Mouse (Mus musculus) CH12.LX (cell line): ENCODE measurements around the gene Proser3. TPM values are rescaled to one million over a fixed set of nuclear protein-coding genes. Genes with fewer than 3 reads are reported as not detected.

ENCODE experiments used
- DNase-seq: peaks from one replicate; pipeline ENCODE4 v3.0.0-alpha.2; 2013; ENCODE audit errors: extremely low read depth
- H3K27ac ChIP-seq: 2 replicates; pipeline ENCODE4 v1.5.1; 2012; ENCODE audit warnings: low read depth, mild to moderate bottlenecking, control low read depth, moderate library complexity; ENCODE audit not compliant: insufficient read depth
- H3K27me3 ChIP-seq: replicated peaks from 2 replicates; pipeline ENCODE3; 2012; ENCODE audit warnings: inconsistent platforms
- H3K36me3 ChIP-seq, 2 experiments: replicated peaks in 1 of 2; 2 replicates each; pipeline versions ENCODE3 to v1.6.1; 2012; ENCODE audit warnings: inconsistent platforms in 1 of 2, low read length in 1 of 2, mild to moderate bottlenecking in 1 of 2, mixed read lengths in 1 of 2, moderate library complexity in 1 of 2; ENCODE audit not compliant: control insufficient read depth in 1 of 2, insufficient read depth in 1 of 2
- H3K4me1 ChIP-seq, 2 experiments: 2 replicates each; pipeline ENCODE4 v1.6.1; 2012; ENCODE audit warnings: inconsistent platforms in 1 of 2, moderate library complexity in 1 of 2; ENCODE audit not compliant: insufficient read depth in 2 of 2, control insufficient read depth in 1 of 2
- H3K4me2 ChIP-seq: 2 replicates; pipeline ENCODE4 v1.6.1; 2012; ENCODE audit warnings: low read depth, mild to moderate bottlenecking, control low read depth; ENCODE audit not compliant: poor library complexity, insufficient read depth, severe bottlenecking
- H3K4me3 ChIP-seq, 3 experiments: fragments of 150-350 bp in 1 of 3; sonication (generic) in 1 of 3; replicated peaks in 1 of 3; 2 replicates each; pipeline versions ENCODE3 to v1.5.1; 2011 to 2012; ENCODE audit warnings: low read depth in 2 of 3, low read length in 2 of 3, mild to moderate bottlenecking in 2 of 3, moderate library complexity in 2 of 3, control low read depth in 1 of 3, improper control_type of control experiment in 1 of 3, inconsistent platforms in 1 of 3, mixed read lengths in 1 of 3; ENCODE audit not compliant: poor library complexity in 1 of 3
- H3K79me2 ChIP-seq: replicated peaks from 2 replicates; pipeline ENCODE4 v1.6.1; 2012; ENCODE audit warnings: mild to moderate bottlenecking, moderate library complexity; ENCODE audit not compliant: control insufficient read depth, poor library complexity, insufficient read depth, severe bottlenecking; ENCODE audit errors: extremely low read depth
- H3K9ac ChIP-seq: 2 replicates; pipeline ENCODE4 v1.6.1; 2012; ENCODE audit warnings: low read depth, mild to moderate bottlenecking, control low read depth, moderate library complexity; ENCODE audit not compliant: insufficient read depth
- H3K9me3 ChIP-seq: replicated peaks from 2 replicates; pipeline ENCODE3; 2012; ENCODE audit warnings: low read length, inconsistent platforms, mixed read lengths
- CHD2 ChIP-seq: IDR thresholded peaks from 2 replicates; pipeline ENCODE4 v1.6.1; 2011; ENCODE audit warnings: low read length, improper control_type of control experiment
- E2F4 ChIP-seq: IDR thresholded peaks from 2 replicates; pipeline ENCODE4 v1.6.1; 2011; ENCODE audit warnings: low read depth, low read length, improper control_type of control experiment; ENCODE audit not compliant: insufficient replicate concordance
- ELF1 ChIP-seq: IDR thresholded peaks from 2 replicates; pipeline ENCODE4 v1.6.1; 2014; ENCODE audit warnings: low read depth, mild to moderate bottlenecking, inconsistent platforms, low read length, improper control_type of control experiment
- ETS1 ChIP-seq: conservative IDR thresholded peaks from 2 replicates; pipeline ENCODE4 v1.6.1; 2012; ENCODE audit warnings: low read depth, mild to moderate bottlenecking, inconsistent platforms, low read length, improper control_type of control experiment, moderate library complexity
- GABPA ChIP-seq: IDR thresholded peaks from 2 replicates; pipeline ENCODE4 v1.6.1; 2012; ENCODE audit warnings: low read depth, low read length, improper control_type of control experiment, inconsistent platforms; ENCODE audit not compliant: insufficient replicate concordance
- HCFC1 ChIP-seq: IDR thresholded peaks from 2 replicates; pipeline ENCODE4 v1.6.1; 2012; ENCODE audit warnings: low read depth, mild to moderate bottlenecking, inconsistent platforms, low read length, improper control_type of control experiment
- IRF4 ChIP-seq: IDR thresholded peaks from 2 replicates; pipeline ENCODE4 v1.6.1; 2014; ENCODE audit warnings: low read depth, mild to moderate bottlenecking, inconsistent platforms, low read length, improper control_type of control experiment
- JUND ChIP-seq: conservative IDR thresholded peaks from 2 replicates; pipeline ENCODE4 v1.6.1; 2011; ENCODE audit warnings: low read depth, low read length, improper control_type of control experiment
- KAT2A ChIP-seq: IDR thresholded peaks from 2 replicates; pipeline ENCODE4 v1.6.1; 2012; ENCODE audit warnings: low read length, improper control_type of control experiment, inconsistent platforms; ENCODE audit not compliant: insufficient replicate concordance
- MAZ ChIP-seq: IDR thresholded peaks from 2 replicates; pipeline ENCODE4 v1.6.1; 2012; ENCODE audit warnings: low read depth, mild to moderate bottlenecking, inconsistent platforms, low read length, improper control_type of control experiment, moderate library complexity
- MYC ChIP-seq: IDR thresholded peaks from 2 replicates; pipeline ENCODE4 v1.6.1; 2011; ENCODE audit warnings: low read depth, mild to moderate bottlenecking, improper control_type of control experiment, low read length
- NRF1 ChIP-seq: IDR thresholded peaks from 2 replicates; pipeline ENCODE4 v1.6.1; 2014; ENCODE audit warnings: low read depth, mild to moderate bottlenecking, inconsistent platforms, low read length, improper control_type of control experiment, moderate library complexity
- PAX5 ChIP-seq: IDR thresholded peaks from 2 replicates; pipeline ENCODE4 v1.6.1; 2012; ENCODE audit warnings: low read length, inconsistent platforms, mixed read lengths
- POLR2A ChIP-seq: IDR thresholded peaks from 2 replicates; pipeline ENCODE4 v1.6.1; 2011; ENCODE audit warnings: low read depth, mild to moderate bottlenecking, improper control_type of control experiment, low read length
- RCOR1 ChIP-seq: conservative IDR thresholded peaks from 2 replicates; pipeline ENCODE4 v1.6.1; 2012; ENCODE audit warnings: low read depth, mild to moderate bottlenecking, inconsistent platforms, low read length, improper control_type of control experiment
- SIN3A ChIP-seq: IDR thresholded peaks from 2 replicates; pipeline ENCODE4 v1.6.1; 2012; ENCODE audit warnings: low read length, improper control_type of control experiment, inconsistent platforms
- SMC3 ChIP-seq: IDR thresholded peaks from 2 replicates; pipeline ENCODE4 v1.6.1; 2011; ENCODE audit warnings: low read depth, low read length, improper control_type of control experiment
- TBP ChIP-seq: conservative IDR thresholded peaks from 2 replicates; pipeline ENCODE4 v1.6.1; 2011; ENCODE audit warnings: low read depth, low read length, improper control_type of control experiment
- TCF12 ChIP-seq: IDR thresholded peaks from 2 replicates; pipeline ENCODE4 v1.6.1; 2014; ENCODE audit warnings: low read depth, mild to moderate bottlenecking, inconsistent platforms, low read length, improper control_type of control experiment
- UBTF ChIP-seq: IDR thresholded peaks from 2 replicates; pipeline ENCODE4 v1.6.1; 2012; ENCODE audit warnings: low read depth, mild to moderate bottlenecking, inconsistent platforms, low read length, improper control_type of control experiment, moderate library complexity
- USF2 ChIP-seq: conservative IDR thresholded peaks from 2 replicates; pipeline ENCODE4 v1.6.1; 2011; ENCODE audit warnings: low read depth, low read length, improper control_type of control experiment
- ZC3H11A ChIP-seq: IDR thresholded peaks from 2 replicates; pipeline ENCODE4 v1.6.1; 2012; ENCODE audit warnings: low read depth, mild to moderate bottlenecking, inconsistent platforms, low read length, improper control_type of control experiment
- ZKSCAN1 ChIP-seq: IDR thresholded peaks from 2 replicates; pipeline ENCODE4 v1.6.1; 2012; ENCODE audit warnings: low read depth, inconsistent platforms, low read length, improper control_type of control experiment, borderline replicate concordance
- ZMIZ1 ChIP-seq: IDR thresholded peaks from 2 replicates; pipeline ENCODE4 v1.6.1; 2012; ENCODE audit warnings: low read depth, mild to moderate bottlenecking, inconsistent platforms, low read length, improper control_type of control experiment
- ZNF384 ChIP-seq: IDR thresholded peaks from 2 replicates; pipeline ENCODE4 v1.6.1; 2012; ENCODE audit warnings: low read depth, low read length, improper control_type of control experiment, inconsistent platforms
- dilution Hi-C: fragments of 300-500 bp; cut with MboI; formaldehyde crosslinking; loops from 2 replicates; pipeline ENCODE4 v1.14.3; 2020; ENCODE audit warnings: low sequenced_read_pairs; ENCODE audit not compliant: extremely low pct_unique_long_range_greater_than_20kb, extremely low pct_ligation_motif_present
- in situ Hi-C: fragments of 300-500 bp; cut with MboI; formaldehyde crosslinking; loops from 3 replicates; pipeline ENCODE4 v1.14.3; 2019; ENCODE audit warnings: low sequenced_read_pairs, low pct_ligation_motif_present, low pct_unique_long_range_greater_than_20kb, mixed read lengths
- polyA plus RNA-seq: library from polyadenylated mRNA; unstranded; fragments of >175 nt; gene quantifications from 2 replicates; pipeline ENCODE4 v1.2.1, GENCODE M21; 2012; ENCODE audit warnings: low read depth; ENCODE audit not compliant: insufficient read length
- total RNA-seq, 2 experiments: library from RNA; depleted of rRNA; stranded (reverse); fragments of 300-350 nt in 1 of 2; fragments of >200 nt in 1 of 2; gene quantifications; 2 replicates each; pipeline ENCODE4 v1.2.3; 2012 to 2014

Proser3 gene
- total and polyA plus RNA-seq, 3 experiments: 2.0 to 6.0 (median 5.9) TPM

GRCm38 (mm10) chr7:30524487-30524886 lies 27.6 kb downstream of the Proser3 start:
- H3K9me3 ChIP-seq: no peaks in the 10 kb centered on the region
- H3K36me3 ChIP-seq: peaks cover 21 to 68% of the 10 kb centered on the region in 2 experiments
- in situ Hi-C loops: no loop called here

GRCm38 (mm10) chr7:30522871-30523270 lies 29.2 kb downstream of the Proser3 start:
- no peak for TF ChIP-seq TCF12
- no peak for TF ChIP-seq ZKSCAN1
- TF ChIP-seq JUND: no peak
- no peak for TF ChIP-seq ZMIZ1
- no peak for TF ChIP-seq ELF1
- no peak for TF ChIP-seq ZNF384
- TF ChIP-seq USF2: no peak
- no peak for TF ChIP-seq MYC
- TF ChIP-seq ZC3H11A: no peak
- TF ChIP-seq ETS1: no peak
- no peak for TF ChIP-seq PAX5
- no peak for TF ChIP-seq POLR2A
- TF ChIP-seq RCOR1: no peak
- TF ChIP-seq E2F4: no peak
- TF ChIP-seq KAT2A: no peak
- TF ChIP-seq NRF1: no peak
- TF ChIP-seq TBP: no peak
- TF ChIP-seq GABPA: no peak
- Histone ChIP-seq H3K4me2 (no peak overlapping the region), H3K79me2 (no peaks in the 10 kb centered on the region), H3K36me3 (peaks cover 9 to 52% of the 10 kb centered on the region in 2 experiments), H3K9ac (no peak overlapping the region), H3K4me1 (peaks cover 10 to 18% of the 10 kb centered on the region in 2 experiments), H3K27ac (no peak overlapping the region), H3K27me3 (no peaks in the 10 kb centered on the region), H3K4me3 (no peak overlapping the region), H3K9me3 (no peaks in the 10 kb centered on the region)
- dilution Hi-C loops (no loop called here), in situ Hi-C loops (no loop called here)
- no peak for DNase-seq

More at GRCm38 (mm10) chr7:30524487-30524886, 27.6 kb downstream of the Proser3 start:
- peak overlapping the region; percentile 83 for H3K27ac ChIP-seq
- dilution Hi-C loops: no loop called here
- no peak for TF ChIP-seq CHD2
- TF ChIP-seq MAZ: no peak
- TF ChIP-seq MYC: no peak
- no peak for TF ChIP-seq ZKSCAN1
- no peak for TF ChIP-seq HCFC1
- TF ChIP-seq IRF4: no peak
- TF ChIP-seq SIN3A: no peak
- no peak for TF ChIP-seq SMC3
- no peak for TF ChIP-seq ETS1
- TF ChIP-seq UBTF: no peak
- TF ChIP-seq ZMIZ1: no peak
- no peak for TF ChIP-seq JUND
- H3K4me2 ChIP-seq: no peak overlapping the region
- peaks cover 10 to 16% of the 10 kb centered on the region in 2 experiments for H3K4me1 ChIP-seq
- H3K4me3 ChIP-seq: peak overlapping the region in 1 of 3 experiments; percentile 28
- no peaks in the 10 kb centered on the region for H3K27me3 ChIP-seq
- DNase-seq: peak; percentile 14
- no peaks in the 10 kb centered on the region for H3K79me2 ChIP-seq
- no peak overlapping the region for H3K9ac ChIP-seq
